Mouse (Mus musculus) bone marrow, adult 2 months (tissue): ENCODE results near the gene Cd34.

ENCODE experiments used
- CTCF ChIP-seq: fragments of 200-500 bp; IDR thresholded peaks from 2 replicates; pipeline ENCODE4 v1.5.1; 2011; ENCODE audit warnings: low read length, control low read depth; ENCODE audit not compliant: control insufficient read depth, insufficient read depth
- POLR2A ChIP-seq: fragments of 200-500 bp; IDR thresholded peaks from 2 replicates; pipeline ENCODE4 v1.6.1; 2011; ENCODE audit warnings: low read depth, mild to moderate bottlenecking, control low read depth, low read length, borderline replicate concordance; ENCODE audit not compliant: control insufficient read depth

DNA sequence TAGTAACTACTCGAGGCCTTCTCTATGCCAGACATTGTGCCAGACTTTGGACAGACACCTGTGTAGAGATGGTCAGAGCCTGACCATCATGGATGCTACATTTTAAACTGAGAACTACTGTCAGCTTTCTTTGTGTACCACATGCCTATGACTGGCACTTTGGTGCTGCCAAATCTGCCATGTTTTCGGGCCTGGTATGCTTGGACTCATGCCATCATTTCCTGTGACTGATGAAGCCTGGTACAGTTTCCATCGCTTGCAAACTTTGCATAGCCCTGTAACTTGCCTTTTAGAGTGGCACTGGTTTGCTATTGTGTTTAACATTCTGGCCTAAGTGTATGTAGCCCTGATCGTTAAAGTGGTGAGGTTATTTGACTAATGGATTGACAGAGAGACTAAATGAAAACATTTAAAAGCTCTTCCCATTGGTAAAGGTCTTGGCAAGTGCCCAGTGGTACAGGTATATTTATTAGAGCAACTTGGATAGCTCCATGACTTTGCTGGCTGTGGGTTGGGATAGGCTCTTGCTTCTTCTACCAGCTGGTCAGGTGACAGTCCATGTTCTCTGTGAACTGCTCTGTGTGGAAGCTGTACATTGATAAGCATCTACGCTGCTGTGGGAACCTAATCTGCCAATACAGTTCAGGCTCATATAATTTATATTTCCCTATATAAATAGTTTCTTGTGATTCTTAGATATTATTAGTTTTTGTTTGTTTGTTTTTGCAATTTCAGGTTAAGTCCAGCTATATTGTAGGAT is 44.5 kb downstream of the Cd34 start:
- TF ChIP-seq POLR2A (no peak), CTCF (no peak)
